Mouse (Mus musculus): ENCODE results near the gene Polr2e.

DNA sequence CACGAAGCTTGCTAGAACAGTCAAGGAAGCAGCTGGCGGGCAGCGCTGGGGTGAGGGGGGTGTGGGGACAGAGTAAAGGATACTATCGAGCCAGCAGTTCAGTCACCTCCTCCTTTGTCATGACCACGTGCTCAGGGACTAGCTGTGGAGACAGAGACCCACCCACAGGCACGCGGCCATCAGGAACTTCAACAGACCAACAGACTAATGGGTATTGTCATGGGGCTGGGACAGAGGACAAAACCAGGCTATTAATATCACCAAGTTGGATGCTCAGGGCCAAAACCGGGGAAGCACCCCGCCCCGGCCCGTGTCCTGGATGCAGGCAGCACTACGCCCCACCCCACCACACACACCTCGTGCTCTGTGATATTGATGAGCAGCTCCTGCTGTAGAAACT, 2.8 kb downstream of the Polr2e start:
- no peak for TF ChIP-seq EP300 (IDR thresholded peaks at IDR 0.05; ENCODE audit: low read depth)
- TF ChIP-seq CTCF (IDR thresholded peaks at IDR 0.05; ENCODE audit: low read depth): no peak

Measured in heart, postnatal 0 days (tissue).